Mouse (Mus musculus): ENCODE data around the gene Atp10b.
"Not testable (repeated sequence)": the region's sequence is repeated elsewhere in the genome, so short reads cannot be mapped to it uniquely, and the experiment has no call there.

Atp10b gene

GRCm38 (mm10) chr11:43149577-43149976 lies at the start of gene Atp10b:
Gene Atp10b (plus strand): TSS chr11:43149877.
- no peak for DNase-seq (ENCODE audit: low spot score)

- DNase-seq (ENCODE audit: low spot score): no peak
Observed at GRCm38 (mm10) chr11:43101357-43101756, 48.3 kb upstream of the Atp10b start.

DNA sequence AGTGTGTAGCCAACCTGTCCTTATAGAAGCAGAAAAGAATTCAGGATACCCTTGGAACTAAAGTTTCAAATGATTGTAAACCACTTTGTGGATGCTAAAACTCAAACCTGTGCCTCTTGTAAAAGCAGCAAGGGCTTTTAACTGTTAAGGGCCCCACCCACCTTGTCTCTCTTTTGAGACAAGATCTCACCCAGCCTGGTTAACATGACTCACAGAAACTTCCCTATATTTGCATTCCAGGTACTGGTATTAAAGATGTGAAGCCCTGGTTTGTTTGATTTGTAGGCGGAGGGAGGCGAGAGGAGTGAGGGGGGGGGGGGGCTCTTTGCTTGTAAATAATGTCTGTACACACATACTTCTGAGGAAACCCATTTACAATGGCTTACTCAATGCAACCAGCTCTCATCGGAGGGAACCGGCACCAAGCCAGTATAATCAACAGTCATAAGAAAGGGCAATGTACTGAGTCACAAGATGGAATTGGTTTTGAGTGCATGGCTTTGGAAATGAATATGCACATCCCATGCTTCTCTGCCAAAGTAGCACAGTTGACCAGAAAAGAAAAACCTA lies 23.7 kb upstream of the Atp10b start:
- no peak for DNase-seq (ENCODE audit: low spot score)

DNA sequence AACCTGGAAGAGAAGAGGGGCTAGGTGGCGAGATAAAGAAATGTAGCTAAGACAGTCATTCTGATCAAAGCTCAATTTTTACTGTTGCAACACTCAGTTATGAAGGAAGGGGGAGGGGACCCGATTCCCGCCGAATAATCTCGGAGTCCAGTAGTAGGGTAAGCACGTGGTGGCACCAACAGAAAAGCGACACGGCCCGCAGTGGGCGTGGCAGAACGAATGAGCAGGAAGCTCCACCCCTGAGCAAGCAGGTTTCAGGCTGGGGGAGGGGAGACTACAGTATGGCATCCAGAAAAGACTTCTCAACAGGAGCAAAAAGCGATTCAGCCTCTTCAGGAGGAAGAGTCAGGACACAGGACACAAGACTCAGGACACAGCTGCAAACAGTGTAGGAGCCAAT lies 23.1 kb upstream of the Atp10b start:
- not testable (repeated sequence) for DNase-seq (ENCODE audit: low spot score)

DNA sequence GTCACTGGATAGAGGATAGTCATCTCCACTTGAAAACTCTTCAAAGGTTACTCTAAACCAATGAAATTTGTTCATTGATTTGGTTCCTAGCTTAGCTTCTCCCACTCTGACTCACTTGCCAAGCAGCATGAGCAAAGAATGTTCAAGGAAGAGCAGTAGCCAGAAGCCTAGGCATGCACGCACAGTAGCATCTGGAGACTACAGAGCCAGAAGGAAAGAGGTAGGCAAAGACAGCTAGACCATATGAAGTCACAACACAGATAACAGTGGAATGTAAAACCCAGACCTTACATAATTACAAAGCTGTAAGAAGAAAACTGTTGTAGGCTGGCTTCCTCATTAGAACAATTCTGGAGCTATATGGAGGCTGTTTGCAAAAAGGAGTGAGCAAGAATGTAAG lies 8.4 kb upstream of the Atp10b start:
- DNase-seq (ENCODE audit: low spot score): no peak

- no peak for DNase-seq (ENCODE audit: low spot score)
Observed at GRCm38 (mm10) chr11:43142811-43143210, 6.9 kb upstream of the Atp10b start.

DNA sequence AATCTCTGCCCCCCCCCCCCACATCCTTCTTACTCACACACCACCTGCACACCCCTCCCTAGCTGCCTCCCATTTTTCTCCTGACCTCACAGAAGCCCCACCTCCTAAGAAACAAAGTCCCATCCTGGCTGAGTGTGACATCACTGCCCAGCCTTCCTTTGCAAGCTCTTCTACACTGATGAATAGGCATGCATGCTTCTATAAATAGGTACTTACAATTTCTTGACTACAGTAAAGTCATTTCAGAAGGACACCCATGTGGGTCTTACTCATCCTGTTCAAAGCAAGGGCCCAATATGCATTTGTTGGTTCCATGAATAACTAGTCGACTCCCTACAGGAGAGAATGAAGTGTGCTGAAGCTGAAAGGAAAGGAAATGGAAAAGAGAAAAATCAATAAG lies 5.5 kb upstream of the Atp10b start:
- no peak for DNase-seq (ENCODE audit: low spot score)

DNA sequence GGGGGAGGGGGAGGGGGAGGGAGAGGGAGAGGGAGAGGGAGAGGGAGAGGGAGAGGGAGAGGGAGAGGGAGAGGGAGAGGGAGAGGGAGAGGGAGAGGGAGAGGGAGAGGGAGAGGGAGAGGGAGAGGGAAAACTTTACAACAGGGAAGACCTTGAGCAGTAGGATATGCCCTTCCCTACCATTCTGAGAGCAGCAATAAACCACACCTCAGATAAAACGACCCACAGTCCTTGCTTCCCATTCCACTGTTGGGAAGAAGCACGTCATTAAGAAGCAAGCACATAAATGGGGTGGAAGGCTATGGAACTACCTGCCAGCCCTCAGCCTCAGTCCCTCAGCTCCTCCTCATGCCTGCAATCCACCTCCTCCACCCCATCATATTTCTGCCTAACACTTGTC lies 4.8 kb upstream of the Atp10b start:
- not testable (repeated sequence) for DNase-seq (ENCODE audit: low spot score)

DNA sequence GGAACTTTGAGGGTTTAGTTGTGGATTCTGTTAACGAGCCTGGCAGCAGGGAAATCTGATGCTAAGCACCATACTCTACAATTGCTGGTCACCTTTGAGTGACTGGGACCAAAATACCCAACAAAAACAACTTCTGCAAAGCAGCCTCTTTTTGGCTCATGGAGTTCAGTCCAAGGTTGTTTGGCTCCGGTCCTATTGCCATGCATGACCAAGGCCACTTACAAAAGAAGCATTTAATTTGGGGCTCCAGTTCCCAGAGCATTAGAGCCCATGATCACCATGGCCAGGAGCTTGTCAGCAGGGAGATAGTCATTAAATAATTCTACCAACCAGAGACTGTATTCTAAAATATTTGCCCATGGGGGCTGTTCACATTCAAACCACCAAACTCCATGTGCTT lies 2.3 kb upstream of the Atp10b start:
- DNase-seq (ENCODE audit: low spot score): no peak

GRCm38 (mm10) chr11:43148341-43148740 lies 1.3 kb upstream of the Atp10b start:
- no peak for DNase-seq (ENCODE audit: low spot score)

DNA sequence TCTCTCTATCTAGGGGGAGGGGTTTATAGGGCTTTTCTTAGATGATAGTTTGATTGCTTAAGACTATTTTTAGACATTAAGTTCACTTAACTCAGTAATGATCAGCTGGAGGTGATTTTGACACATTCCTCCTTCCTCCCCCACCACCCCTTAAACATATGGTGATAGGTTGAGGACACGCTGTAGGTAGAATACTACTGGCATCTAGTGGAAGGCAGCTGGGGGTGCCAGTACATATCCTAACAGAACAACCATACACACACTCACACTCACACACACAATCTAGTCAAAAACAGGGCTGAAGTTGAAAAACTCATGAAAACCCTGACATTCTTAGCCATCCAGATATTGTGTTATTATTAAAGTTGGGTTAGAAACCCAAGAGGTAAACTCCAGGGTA lies 5.3 kb downstream of the Atp10b start:
- no peak for DNase-seq (ENCODE audit: low spot score)

DNA sequence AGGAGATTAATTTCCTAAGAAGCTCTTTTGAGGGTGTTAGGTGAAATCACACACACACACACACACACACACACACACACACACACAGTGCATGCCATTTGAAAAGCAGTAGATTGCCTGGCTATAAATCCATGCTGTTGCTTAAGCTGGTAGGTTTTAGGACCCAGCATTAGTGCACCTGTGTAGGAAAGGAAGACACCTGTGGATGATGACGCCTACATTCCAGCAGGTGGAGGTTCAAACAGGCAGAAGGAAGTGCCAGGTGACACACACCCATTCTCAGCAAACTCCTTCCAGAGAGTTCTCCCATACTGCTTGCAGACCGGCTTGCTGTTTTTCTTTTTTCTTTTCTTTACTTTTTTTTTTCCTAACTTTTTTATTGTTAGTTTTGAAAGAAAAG lies 5.7 kb downstream of the Atp10b start:
- DNase-seq (ENCODE audit: low spot score): no peak

- no peak for DNase-seq (ENCODE audit: low spot score)
Observed at GRCm38 (mm10) chr11:43158814-43159213, 9.1 kb downstream of the Atp10b start.

GRCm38 (mm10) chr11:43160188-43160942 lies 10.7 kb downstream of the Atp10b start:
- no peak for DNase-seq (ENCODE audit: low spot score)

DNA sequence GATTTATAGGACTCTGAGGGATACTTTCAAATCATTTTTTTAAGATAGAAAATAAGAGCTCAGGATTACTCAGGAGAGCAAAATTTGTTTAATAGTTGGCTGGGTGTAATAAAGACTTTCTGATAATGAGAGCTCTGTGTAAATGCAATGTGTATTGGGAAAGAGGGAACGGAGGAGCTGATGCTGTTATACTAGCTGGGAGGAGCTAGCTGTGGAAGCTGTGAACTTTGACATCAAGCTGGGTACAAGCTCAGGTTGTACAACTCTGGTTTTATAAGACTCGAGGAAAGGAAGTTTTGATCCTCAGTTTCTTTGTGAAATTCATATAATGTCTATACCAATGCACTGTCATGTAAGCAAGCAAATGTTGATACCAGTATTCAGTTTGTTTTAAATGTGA lies 20.9 kb downstream of the Atp10b start:
- no peak for DNase-seq (ENCODE audit: low spot score)

DNA sequence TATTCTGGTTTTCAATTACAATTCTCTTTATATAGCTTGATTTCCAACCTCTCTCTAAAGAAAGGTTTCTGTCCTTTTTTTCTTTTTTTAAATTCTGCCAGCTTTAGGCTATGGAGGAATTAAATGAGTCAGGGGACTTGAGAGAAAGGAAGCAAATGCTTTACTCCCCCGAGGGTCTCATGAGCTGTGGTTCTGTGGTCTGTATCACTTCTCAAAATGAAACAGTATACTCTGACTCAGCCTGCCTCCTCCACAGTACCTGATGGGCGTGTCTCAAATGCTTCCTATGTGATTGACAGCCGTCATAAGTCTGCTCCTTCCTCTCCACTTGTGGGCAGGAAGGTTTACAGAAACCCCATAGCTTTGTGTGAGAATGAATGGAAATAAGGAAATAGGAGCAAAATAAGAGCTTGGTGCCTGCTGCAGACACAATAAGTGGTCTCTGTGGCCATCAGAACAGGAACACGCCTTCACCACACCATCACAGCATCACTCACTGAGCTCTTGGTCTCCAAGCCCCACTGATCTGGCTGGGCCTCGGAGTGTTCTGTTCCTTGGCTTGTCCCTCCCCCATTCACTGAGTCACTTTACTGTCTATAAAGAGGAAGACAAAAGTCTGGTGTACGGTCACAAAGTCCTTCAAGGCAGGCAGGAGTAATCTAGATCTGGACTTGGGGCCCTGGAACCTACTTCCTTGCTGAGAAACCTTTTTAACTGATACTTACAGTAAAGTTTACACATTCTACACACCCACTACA lies 24.9 kb downstream of the Atp10b start:
- no peak for DNase-seq (ENCODE audit: low spot score)

DNA sequence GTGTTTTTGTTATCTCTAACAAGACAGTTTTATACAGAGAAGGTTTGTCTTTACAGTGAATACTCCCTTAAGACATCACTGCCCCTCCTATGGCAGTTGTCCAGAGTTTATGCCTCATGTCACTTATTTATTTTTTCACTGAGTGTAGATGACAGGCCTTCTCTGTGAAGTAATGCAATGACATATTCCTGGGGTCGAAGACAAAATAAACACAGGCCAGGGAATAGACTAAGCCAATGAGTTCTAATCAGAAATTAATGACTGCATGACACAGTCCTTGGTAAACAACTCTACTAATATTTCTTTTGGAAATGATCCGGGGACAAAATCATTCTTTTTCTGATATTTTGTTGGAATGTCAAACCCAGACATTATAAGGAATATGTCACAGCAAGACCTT lies 32.7 kb downstream of the Atp10b start:
- DNase-seq (ENCODE audit: low spot score): no peak

DNA sequence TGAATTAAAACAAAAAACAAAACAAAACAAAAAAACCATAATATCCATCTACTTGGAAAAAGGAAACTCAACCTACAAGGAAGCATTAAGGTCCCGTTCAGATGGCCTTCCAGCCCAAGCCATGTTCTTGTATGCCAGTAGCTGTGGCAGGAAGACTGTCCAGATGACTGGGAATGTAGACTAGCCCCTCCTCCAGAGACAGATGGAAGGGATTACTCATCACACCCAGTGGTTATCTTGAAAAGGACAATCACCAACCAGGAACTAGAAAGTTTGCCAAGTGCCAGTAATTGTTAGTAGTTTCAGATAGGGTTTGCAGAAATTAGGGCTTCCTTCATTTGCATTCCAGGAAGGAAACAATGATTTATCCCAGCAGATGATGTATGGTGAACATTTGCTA lies 33.1 kb downstream of the Atp10b start:
- no peak for DNase-seq (ENCODE audit: low spot score)

DNA sequence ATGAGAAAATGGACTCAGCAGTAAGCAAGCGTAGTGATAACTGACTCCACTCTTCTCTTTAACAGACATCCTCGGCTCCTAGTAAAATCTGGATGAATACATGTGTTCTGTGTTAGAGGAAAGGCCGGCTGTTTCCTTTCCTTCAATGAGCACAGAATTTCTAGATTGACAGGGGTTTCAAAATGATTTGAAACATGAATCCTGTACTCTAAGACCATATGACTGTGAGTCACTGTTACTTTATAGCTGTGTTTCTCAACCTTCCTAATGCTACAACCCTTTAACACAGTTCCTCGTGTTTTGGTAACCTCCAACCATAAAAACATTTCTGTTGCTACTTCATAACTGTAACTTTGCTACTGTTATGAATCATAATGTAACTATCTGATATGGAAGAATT lies 33.8 kb downstream of the Atp10b start:
- DNase-seq (ENCODE audit: low spot score): no peak

- no peak for DNase-seq (ENCODE audit: low spot score)
Observed at GRCm38 (mm10) chr11:43186291-43186690, 36.6 kb downstream of the Atp10b start.

DNA sequence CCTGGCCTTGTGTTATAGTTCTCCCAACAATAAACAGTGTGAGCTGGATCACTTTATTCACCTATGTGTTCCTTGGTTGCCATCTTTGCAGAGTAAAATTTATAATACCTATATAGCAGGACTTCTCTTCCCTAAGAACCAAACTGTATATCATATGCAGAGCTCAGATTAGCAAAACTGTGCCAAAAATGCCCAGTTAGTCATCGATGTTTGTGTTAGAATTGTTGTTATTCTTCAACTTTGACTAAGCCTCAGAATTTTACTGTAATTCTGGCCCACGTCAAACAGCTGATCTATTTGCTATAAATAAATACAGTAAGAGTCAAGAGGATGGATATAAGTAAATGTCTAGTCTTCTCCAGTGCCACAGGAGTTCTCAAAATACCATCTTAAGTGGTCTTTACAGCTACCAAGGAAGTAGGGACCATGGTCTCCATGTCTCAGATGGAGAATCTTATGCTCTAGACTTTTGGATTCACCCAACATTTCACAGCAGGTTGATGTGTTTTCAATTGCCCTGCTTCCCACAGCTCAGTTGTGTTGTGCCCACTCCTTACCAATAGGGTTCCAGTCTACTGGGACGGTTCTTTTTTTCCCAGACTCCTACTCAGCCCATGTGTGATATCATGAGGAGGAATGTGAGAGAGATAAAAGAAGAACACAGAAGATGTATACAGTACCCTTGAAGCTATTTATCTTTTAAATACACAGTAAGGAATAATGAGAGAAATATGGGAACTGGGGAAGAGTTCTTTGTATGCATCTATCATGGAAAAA lies 40.3 kb downstream of the Atp10b start:
- DNase-seq (ENCODE audit: low spot score): no peak

DNA sequence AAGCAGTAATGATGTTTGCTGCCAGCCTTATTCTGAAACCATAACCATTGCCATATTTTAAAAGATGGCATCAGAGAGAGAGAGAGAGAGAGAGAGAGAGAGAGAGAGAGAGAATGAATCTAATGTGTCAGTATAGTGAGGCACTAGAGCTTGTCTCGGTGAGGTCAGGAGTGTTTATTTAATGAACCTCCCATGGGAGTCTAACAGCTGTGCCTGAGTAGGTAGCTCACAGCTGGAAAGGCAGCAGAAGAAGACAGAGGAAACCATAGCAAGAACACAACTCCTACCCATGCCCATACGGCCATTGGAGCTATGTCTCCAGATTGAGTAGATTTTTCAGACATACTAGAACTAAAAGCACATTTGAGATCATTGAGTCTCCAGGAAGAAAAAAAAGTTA lies 49.1 kb downstream of the Atp10b start:
- no peak for DNase-seq (ENCODE audit: low spot score)

DNA sequence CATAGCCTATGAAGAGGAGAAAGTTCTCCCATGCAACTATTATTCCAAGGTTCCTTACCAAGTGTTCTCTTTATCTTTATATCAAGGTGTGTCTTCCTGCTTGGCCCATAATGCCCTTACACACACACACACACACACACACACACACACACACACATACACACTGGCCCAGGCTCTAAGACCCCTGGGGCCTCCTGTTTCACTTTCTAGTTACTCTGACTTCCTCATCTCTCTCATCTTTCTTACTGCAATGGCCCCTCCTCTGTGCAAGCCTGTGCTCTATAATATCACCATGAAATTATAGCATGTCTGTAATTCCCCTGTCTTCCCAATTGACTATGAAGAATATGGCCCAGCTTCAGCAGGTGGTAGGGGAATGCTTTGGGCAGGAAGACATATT lies 49.7 kb downstream of the Atp10b start:
- no peak for DNase-seq (ENCODE audit: low spot score)
